Mouse (Mus musculus) G1E (cell line): ENCODE data around the gene Dis3. TPM values are rescaled to one million over a fixed set of nuclear protein-coding genes. Genes with fewer than 3 reads are reported as not detected.
A peak's percentile ranks its signal among the peaks of the same experiment; 100 is the strongest.
"Not testable (repeated sequence)": the region's sequence is repeated elsewhere in the genome, so short reads cannot be mapped to it uniquely, and the experiment has no call there.

ENCODE experiments used
- ATAC-seq: 2 replicates; pipeline ENCODE4 v1.8.0; 2016; ENCODE audit warnings: mild to moderate bottlenecking; ENCODE audit not compliant: insufficient number of reproducible peaks, poor library complexity, low FRiP score, severe bottlenecking; ENCODE audit errors: extremely low read depth
- DNase-seq: peaks from one replicate; pipeline ENCODE4 v3.0.0; 2012; ENCODE audit warnings: low spot score
- H3K27me3 ChIP-seq: 2 replicates; pipeline ENCODE4 v1.6.1; 2012; ENCODE audit warnings: mild to moderate bottlenecking, low read length, inconsistent platforms; ENCODE audit not compliant: insufficient read depth
- H3K36me3 ChIP-seq: replicated peaks from 2 replicates; pipeline ENCODE3; 2012; ENCODE audit warnings: mild to moderate bottlenecking, inconsistent platforms
- H3K4me1 ChIP-seq: 2 replicates; pipeline ENCODE4 v1.6.1; 2012; ENCODE audit warnings: low read depth, low read length, inconsistent platforms, mixed read lengths; ENCODE audit not compliant: insufficient read depth
- H3K4me3 ChIP-seq: 2 replicates; pipeline ENCODE4 v1.5.1; 2012; ENCODE audit warnings: low read depth, mild to moderate bottlenecking, inconsistent platforms, low read length, moderate library complexity, mixed read lengths
- H3K9me3 ChIP-seq: replicated peaks from 2 replicates; pipeline ENCODE4 v1.6.1; 2012; ENCODE audit warnings: inconsistent platforms
- CTCF ChIP-seq: IDR thresholded peaks from 2 replicates; pipeline ENCODE4 v1.5.1; 2012; ENCODE audit warnings: low read depth, low read length, inconsistent platforms, mixed read lengths
- GATA1 ChIP-seq: IDR thresholded peaks from 2 replicates; pipeline ENCODE4 v1.6.1; 2012; ENCODE audit warnings: borderline replicate concordance, low read length, inconsistent platforms, mixed read lengths
- GATA2 ChIP-seq: IDR thresholded peaks from 2 replicates; pipeline ENCODE4 v1.6.1; 2012; ENCODE audit warnings: low read depth, low read length, inconsistent platforms, borderline replicate concordance
- POLR2AphosphoS5 ChIP-seq: IDR thresholded peaks from 2 replicates; pipeline ENCODE4 v1.6.1; 2012; ENCODE audit warnings: low read depth, low read length, inconsistent platforms; ENCODE audit not compliant: insufficient replicate concordance
- TAL1 ChIP-seq: conservative IDR thresholded peaks from 2 replicates; pipeline ENCODE4 v1.6.1; 2012; ENCODE audit warnings: low read depth, low read length, inconsistent platforms, mixed read lengths
- polyA plus RNA-seq: library from polyadenylated mRNA; stranded (reverse); fragments of >175 nt; gene quantifications from 2 replicates; pipeline ENCODE4 v1.2.3, GENCODE M21; 2012
- total RNA-seq, 2 experiments: library from RNA; stranded (forward) in 1 of 2; stranded (reverse) in 1 of 2; fragments of 200-1000 nt in 1 of 2; fragments of >200 nt in 1 of 2; fragmentation: Nextera tagmentation in 1 of 2; gene quantifications; 2 replicates each; pipeline ENCODE4 v1.2.3; 2014 to 2017

The Dis3 gene
- total and polyA plus RNA-seq, 3 experiments, result 26.4 to 105 (median 80.3) TPM

GRCm38 (mm10) chr14:99037703-99038102 lies 61.9 kb downstream of the Dis3 start:
- TF ChIP-seq CTCF (no peak), GATA1 (no peak), TAL1 (no peak), POLR2AphosphoS5 (no peak), GATA2 (no peak)
- H3K27me3 ChIP-seq, result no peaks in the 10 kb centered on the region
- ATAC-seq (no peak), DNase-seq (no peak)
- peaks cover 59% of the 10 kb centered on the region for H3K4me1 ChIP-seq
- peaks cover 61% of the 10 kb centered on the region for H3K36me3 ChIP-seq
- H3K4me3 ChIP-seq, result no peak overlapping the region; the same call in 1 of the 2 replicates
- no peaks in the 10 kb centered on the region for H3K9me3 ChIP-seq

GRCm38 (mm10) chr14:99036039-99036438 lies 63.5 kb downstream of the Dis3 start:
- TF ChIP-seq CTCF (no peak), GATA1 (no peak), POLR2AphosphoS5 (no peak), TAL1 (no peak), GATA2 (no peak)
- peaks cover 67% of the 10 kb centered on the region for H3K36me3 ChIP-seq

GRCm38 (mm10) chr14:99034851-99035250 lies 64.7 kb downstream of the Dis3 start:
- H3K36me3 ChIP-seq, result peaks cover 76% of the 10 kb centered on the region
- peaks cover 43% of the 10 kb centered on the region for H3K4me1 ChIP-seq
- H3K4me3 ChIP-seq, H3K9me3 ChIP-seq, DNase-seq, ATAC-seq, H3K27me3 ChIP-seq: not testable (repeated sequence)

More at GRCm38 (mm10) chr14:99036039-99036438, 63.5 kb downstream of the Dis3 start:
- no peaks in the 10 kb centered on the region for H3K27me3 ChIP-seq
- DNase-seq, result no peak
- peaks cover 49% of the 10 kb centered on the region for H3K4me1 ChIP-seq
- ATAC-seq, result no peak
- no peak overlapping the region for H3K4me3 ChIP-seq
- no peaks in the 10 kb centered on the region for H3K9me3 ChIP-seq

- Histone ChIP-seq H3K36me3 (peaks cover 63% of the 10 kb centered on the region), H3K4me3 (no peak overlapping the region), H3K4me1 (peaks cover 25% of the 10 kb centered on the region), H3K9me3 (no peaks in the 10 kb centered on the region), H3K27me3 (no peaks in the 10 kb centered on the region)
- TF ChIP-seq POLR2AphosphoS5 (no peak), TAL1 (no peak), GATA1 (no peak), GATA2 (no peak), CTCF (no peak)
- ATAC-seq (0 out of 2 replicates have a peak, but pooled peaks have one; percentile 4), DNase-seq (no peak)
These were observed 67.0 kb downstream of the Dis3 start for GRCm38 (mm10) chr14:99032596-99032995.

- ATAC-seq, result no peak
- no peak for TF ChIP-seq TAL1
- no peak for TF ChIP-seq GATA2
- TF ChIP-seq POLR2AphosphoS5, result peak; percentile 75; the same call in 1 of the 2 replicates
- no peak for TF ChIP-seq GATA1
- no peak for DNase-seq
- Histone ChIP-seq H3K4me3 (no peak overlapping the region), H3K36me3 (peaks cover 57% of the 10 kb centered on the region), H3K9me3 (no peaks in the 10 kb centered on the region), H3K27me3 (no peaks in the 10 kb centered on the region), H3K4me1 (peaks cover 20% of the 10 kb centered on the region)
These were observed 68.2 kb downstream of the Dis3 start for GRCm38 (mm10) chr14:99031337-99031873.

GRCm38 (mm10) chr14:99029987-99030386 lies 69.6 kb downstream of the Dis3 start:
- DNase-seq (no peak), ATAC-seq (no peak)
- peaks cover 48% of the 10 kb centered on the region for H3K36me3 ChIP-seq
- H3K9me3 ChIP-seq, result no peaks in the 10 kb centered on the region
- H3K4me1 ChIP-seq, result peaks cover 20% of the 10 kb centered on the region
- H3K27me3 ChIP-seq, result no peaks in the 10 kb centered on the region
- TF ChIP-seq CTCF, result no peak
- TF ChIP-seq TAL1, result no peak
- TF ChIP-seq GATA2, result no peak
- TF ChIP-seq GATA1, result no peak
- peak; percentile 72; the same call in 1 of the 2 replicates for TF ChIP-seq POLR2AphosphoS5
- no peak overlapping the region for H3K4me3 ChIP-seq

Other genes starting within 250 kb of the Dis3 start
- gene Rpl36a-ps1, start 105.5 kb downstream of the Dis3 start, total RNA-seq (2014; fragmentation: Nextera tagmentation), result 3.0 TPM in 1 of 2 replicates, not detected in the other
- 27.6 and 29.2 TPM in 2 replicates for gene Rpl36a-ps1, start 105.5 kb downstream of the Dis3 start, total RNA-seq (2017)
- 0.92 and 1.4 TPM in 2 replicates for gene Rpl36a-ps1, start 105.5 kb downstream of the Dis3 start, polyA plus RNA-seq
- gene Mzt1, start 53.6 kb downstream of the Dis3 start, total RNA-seq (2014; fragmentation: Nextera tagmentation), result 304 and 345 TPM in 2 replicates
- gene Mzt1, start 53.6 kb downstream of the Dis3 start, total RNA-seq (2017), result 156 and 181 TPM in 2 replicates
- 46.4 and 48.8 TPM in 2 replicates for gene Mzt1, start 53.6 kb downstream of the Dis3 start, polyA plus RNA-seq
- gene Bora, start 53.5 kb downstream of the Dis3 start, total RNA-seq (2014; fragmentation: Nextera tagmentation), result 164 and 189 TPM in 2 replicates
- 90.2 and 97.6 TPM in 2 replicates for gene Bora, start 53.5 kb downstream of the Dis3 start, total RNA-seq (2017)
- gene Bora, start 53.5 kb downstream of the Dis3 start, polyA plus RNA-seq, result 16.5 and 27.0 TPM in 2 replicates
- gene Pibf1, start 346 bp downstream of the Dis3 start, total RNA-seq (2014; fragmentation: Nextera tagmentation), result 53.2 and 58.1 TPM in 2 replicates
- gene Pibf1, start 346 bp downstream of the Dis3 start, total RNA-seq (2017), result 52.8 and 67.9 TPM in 2 replicates
- gene Pibf1, start 346 bp downstream of the Dis3 start, polyA plus RNA-seq, result 0.95 and 1.4 TPM in 2 replicates
- gene Klf5, start 198.9 kb upstream of the Dis3 start, total RNA-seq (2014; fragmentation: Nextera tagmentation), result not detected in 2 replicates
- 0.17 and 0.22 TPM in 2 replicates for gene Klf5, start 198.9 kb upstream of the Dis3 start, total RNA-seq (2017)
- gene Klf5, start 198.9 kb upstream of the Dis3 start, polyA plus RNA-seq, result not detected in 2 replicates